Mouse (Mus musculus) WW6 (cell line): ENCODE measurements around the gene Itch.
A peak's percentile ranks its signal among the peaks of the same experiment; 100 is the strongest.
"Not testable (repeated sequence)": the region's sequence is repeated elsewhere in the genome, so short reads cannot be mapped to it uniquely, and the experiment has no call there.

ENCODE experiments used
- DNase-seq: peaks from one replicate; pipeline ENCODE4 v3.0.0-alpha.2; 2013; ENCODE audit warnings: low read depth, low spot score

Itch gene

DNA sequence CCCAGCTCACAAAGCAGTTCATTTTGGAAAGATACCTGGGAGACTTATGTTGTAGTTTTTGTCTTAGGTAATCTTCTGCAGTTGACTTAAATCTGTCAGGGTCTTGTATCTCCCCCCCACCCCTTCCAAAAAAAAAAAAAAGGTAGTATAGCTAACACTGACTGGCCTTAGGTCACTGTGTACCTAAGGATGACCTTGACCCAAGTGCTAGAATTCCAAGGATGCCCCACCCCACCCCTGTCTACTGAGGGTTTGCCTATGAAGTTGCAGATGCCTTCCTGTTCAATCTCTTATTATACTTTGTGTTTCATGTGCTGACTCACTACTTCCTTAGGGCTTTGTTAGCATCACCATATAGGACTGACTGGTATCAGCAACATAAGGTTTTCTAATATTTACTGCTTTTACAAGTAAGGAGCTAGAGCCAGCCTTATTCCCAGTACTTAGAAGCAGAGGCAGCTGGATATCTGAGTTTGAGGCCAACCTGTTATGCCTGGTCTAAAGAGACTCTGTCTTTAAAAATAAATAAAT lies 8.8 kb downstream of the Itch start:
- no peak for DNase-seq

DNA sequence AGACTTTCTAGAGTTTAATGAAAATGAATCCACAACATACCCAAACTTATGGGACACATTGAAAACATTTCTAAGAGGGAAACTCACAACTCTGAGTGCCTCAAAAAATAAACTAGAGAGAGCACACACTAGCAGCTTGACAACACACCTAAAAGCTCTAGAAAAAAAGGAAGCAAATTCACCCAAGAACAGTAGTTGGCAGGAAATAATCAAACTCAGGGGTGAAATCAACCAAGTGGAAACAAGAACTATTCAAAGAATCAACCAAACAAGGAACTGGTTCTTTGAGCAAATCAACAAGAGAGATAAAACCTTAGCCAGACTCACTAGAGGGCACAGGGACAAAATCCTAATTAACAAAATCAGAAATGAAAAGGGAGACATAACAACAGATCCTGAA lies 16.0 kb downstream of the Itch start:
- DNase-seq, result not testable (repeated sequence)

DNA sequence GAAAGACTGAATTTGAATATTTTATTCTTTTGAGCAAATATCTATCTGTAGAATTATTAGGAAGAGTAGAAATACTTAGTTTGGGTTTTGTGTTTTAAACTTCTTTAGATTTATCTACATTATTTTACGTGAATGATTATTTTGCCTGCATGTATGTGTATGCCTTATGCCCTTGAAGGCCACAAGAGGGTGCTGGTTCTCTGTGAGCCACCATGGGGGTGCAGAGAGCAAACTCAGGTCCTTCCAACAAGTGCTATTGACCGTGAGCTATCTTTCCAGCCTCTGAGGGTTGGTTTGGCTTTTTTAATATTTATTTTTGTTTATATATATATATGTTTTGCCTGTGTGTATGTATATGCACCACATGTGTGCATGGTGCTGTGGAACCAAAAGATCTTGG lies 74.1 kb downstream of the Itch start:
- no peak for DNase-seq

DNA sequence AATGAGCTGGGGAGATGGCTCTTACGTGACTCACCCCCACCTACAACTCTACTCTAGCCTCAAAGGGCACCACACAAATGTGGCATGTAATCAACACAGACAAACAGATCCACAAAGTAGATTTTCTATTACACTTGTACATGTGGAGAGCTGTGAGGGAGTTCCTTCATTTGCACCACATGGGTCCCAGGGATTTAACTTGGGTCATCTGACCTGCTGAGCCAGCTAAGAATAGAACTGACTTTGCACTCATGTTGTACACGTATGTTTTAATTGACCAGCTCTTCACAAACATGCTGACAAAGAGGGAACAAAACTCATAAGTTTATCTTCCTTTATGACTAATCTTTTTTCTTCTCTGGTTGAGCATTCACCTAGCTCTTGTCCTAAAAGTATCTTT lies 89.8 kb downstream of the Itch start:
- DNase-seq, result no peak

DNA sequence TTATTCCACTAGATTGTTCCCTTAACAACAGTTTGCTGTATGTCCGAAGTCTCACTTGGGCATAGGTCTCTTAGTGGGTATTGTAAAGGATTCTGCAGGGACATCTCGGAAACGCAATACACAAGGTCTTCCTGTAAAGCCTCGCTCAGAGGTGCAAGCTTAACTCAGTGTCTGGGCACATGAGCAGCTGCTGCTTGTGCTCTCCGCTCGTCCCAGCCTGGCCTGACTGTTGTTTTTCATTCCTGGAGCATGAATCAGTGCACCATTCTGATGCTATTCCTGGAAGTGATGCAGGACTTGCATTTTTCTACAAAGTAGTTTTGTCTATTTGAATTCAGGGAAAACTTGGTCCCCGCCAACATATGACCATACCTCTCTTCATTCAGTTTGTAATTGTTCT lies 91.4 kb downstream of the Itch start:
- no peak for DNase-seq

DNA sequence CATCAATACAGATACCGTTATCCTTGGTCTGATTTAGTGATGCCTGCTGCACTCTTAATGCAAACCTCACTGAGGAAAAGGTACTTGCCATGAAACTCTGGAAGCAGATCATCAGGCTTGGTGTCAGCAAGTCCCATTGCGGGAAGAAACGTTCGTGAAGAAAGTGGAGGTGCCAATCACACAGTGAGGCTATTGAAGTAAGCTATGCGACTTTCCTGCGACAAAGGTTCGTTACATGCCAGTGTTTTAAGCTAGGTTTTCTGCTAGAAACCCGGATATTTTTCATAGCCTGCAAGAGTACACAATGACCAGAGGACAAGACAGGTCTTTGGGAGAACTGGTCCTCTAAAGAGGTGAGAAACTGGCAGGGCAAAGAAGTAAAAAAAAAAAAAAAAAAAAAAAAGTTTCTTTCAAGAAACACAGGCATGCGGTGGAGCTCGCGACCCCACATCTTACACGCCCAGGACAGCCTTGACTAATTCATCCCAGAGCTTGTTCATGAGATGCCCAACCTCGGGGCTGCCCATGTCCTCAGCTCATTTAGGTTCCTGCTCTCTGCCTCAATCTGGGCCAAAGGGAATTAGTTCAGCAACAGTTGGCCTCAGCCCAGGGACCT lies 102.5 kb downstream of the Itch start:
- no peak for DNase-seq

DNA sequence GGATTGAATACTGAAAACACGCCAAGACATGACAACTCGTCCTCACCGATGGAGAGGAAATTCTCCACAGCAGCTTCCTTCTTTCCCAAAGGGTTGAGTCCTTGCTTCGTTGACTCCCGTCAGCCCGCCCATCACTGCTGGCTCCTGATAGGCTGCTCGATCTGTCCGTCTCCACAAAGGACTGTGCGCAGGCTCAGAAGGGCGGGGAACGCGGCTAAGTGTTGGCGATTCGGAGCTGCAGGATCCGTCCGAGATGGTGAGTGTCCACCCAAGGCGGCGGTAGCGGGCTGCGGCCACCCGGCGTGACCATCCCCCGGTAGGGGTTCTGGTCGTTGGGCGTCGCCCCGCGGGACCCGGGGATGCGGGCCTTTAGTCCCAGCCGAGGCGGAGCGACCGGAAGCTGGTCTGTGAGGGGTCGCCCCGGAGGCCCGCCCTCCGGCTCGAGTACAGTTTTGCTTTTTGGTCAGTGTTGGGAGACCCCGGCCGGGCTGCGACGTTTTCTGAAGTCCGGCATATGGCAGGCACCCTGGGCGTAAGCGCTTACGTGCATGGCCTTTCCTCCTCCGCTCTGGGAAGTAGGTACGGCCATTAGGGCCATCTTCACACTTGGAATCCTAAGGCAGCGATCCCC lies 103.2 kb downstream of the Itch start, which contains the start of gene Dynlrb1:
Gene Dynlrb1, plus strand, starts transcription at position 172 of the 631 bp plus-strand sequence.
- peak; percentile 78 for DNase-seq

DNA sequence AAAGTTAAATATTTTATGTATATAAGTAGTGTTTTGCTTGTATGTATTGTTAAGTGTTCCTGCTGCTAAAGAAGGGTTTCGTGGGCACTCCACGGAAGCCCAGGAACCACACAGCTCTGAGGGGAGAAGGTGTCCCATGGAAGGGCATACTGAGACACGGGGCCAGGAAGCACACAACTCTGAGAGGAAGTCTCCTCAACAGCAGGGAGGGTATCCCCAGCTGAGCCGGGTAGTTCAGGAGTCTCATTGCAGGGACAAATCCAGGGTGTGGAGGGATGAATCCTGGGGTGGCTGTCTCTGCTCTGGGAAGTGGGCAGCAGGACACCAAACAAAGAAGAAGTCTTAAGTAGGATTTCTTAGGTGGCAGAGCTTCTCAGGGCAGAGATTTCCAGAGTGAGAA lies 104.0 kb downstream of the Itch start:
- DNase-seq, result no peak

DNA sequence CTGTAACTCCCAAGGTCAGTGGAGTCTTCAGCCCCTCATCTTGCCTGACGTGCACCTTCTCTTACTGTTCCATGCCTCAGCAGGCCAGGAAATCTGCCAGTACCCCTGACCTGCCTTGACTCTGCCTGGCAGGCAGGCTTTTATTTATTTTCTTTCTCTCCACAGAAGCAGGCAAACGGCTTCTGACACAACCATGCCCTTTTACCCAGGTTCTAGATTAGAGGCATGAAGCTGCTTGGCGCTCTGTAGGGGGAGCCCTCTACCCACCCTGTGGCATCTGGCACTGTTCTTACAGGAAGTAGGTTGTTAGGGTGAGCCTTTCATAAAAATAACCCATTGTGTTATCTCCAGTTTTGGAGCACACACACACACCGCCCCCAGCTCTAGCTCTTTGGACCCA lies 107.6 kb downstream of the Itch start:
- DNase-seq, result no peak

DNA sequence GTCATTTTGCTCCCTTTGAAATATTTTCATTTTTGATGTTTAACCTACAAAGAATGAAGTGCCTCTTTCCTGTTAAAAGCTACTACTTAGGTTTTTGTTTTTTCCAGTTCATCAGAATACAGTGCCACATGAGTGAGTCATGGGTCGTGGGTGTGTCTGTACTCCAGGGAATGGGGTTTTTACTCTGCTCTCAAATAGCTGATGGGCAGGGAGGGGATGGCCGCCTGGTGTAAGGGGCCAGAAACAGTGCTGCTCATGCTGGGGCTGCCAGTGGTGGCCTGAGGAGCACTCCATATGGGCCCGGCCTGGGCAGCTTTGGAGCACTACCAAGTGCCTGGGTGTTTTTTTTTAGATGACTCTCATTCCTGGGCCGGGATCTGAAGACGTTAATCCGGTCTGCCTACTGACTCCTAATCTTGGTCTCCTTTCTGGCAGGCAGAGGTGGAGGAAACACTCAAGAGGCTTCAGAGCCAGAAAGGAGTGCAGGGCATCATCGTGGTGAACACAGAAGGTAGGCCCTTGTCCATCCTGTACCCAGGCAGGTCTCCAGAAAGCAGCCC lies 109.1 kb downstream of the Itch start:
- DNase-seq, result no peak

DNA sequence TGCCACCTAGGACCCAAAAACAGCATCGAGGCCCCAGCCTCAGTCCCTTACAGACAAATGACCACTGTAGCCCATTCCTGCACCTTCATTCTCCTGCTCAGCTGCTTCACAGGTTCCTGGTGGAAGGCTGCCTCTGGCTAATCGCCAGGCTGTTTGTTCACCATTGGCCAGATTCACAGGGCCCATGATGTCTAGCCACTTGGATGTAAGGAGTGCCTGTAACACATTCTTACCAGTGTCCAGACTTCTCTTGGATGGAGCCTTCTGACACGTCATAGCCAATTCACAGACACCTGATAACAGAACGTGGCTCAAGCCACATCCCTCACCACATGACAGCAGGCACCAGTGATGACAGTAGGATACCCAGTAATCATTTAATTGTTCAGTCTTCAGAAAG lies 112.9 kb downstream of the Itch start:
- DNase-seq, result no peak

DNA sequence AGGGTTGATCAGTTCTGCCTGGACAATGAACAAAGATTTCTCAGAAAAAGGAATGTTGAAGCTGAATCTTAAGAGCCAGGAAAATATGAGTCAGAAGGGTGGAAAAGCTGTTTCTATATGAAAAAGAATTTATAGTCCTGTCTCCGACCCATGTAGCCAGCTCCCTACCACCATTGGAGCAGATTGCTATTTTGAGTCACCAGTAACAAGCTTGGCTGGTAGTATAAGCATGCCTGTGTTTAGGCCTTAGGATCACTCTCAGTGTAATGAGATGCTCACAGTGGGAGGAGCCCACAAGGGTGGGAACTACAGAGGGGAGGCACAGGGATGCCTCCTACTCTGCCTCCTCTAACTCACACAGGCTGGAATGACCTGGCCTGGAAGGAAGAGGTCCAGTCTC lies 114.9 kb downstream of the Itch start:
- no peak for DNase-seq

DNA sequence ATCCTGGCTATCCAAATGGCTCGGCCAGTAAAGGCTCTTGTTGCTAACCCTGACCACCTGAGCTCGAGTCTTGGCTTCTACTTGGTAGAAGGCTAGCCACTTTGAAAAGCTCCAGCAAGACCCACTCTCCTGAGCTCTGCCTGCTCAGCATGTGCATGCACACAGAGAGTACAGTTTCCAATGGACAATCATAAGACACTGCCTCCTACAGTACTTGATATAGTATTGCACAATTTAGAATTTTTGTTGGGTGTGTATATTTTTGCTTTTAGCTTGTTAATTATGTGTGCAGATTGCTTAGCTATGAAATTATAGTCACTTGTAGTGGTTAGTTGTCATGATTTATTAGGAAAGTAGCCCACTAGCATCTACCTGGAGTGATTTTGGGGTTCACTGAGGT lies 115.4 kb downstream of the Itch start:
- DNase-seq, result no peak

DNA sequence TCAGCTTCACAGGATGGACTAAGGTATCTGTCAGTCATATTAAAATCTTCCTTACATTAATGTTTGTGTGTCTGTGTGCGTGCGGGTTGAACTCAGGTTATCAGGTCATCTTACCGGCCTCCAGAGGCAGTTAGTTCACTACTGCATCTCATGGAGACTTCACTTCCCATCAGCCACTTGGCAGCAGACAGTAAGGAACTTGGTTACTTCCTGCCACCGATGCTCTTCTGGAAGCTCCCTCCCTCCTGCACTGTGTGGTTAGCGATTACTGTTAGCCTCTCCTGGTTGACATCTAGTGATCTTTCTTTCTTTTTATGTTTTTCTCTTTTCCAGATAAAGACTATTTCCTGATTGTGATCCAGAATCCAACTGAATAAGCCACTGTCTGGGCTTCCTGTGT lies 116.3 kb downstream of the Itch start:
- DNase-seq, result no peak

DNA sequence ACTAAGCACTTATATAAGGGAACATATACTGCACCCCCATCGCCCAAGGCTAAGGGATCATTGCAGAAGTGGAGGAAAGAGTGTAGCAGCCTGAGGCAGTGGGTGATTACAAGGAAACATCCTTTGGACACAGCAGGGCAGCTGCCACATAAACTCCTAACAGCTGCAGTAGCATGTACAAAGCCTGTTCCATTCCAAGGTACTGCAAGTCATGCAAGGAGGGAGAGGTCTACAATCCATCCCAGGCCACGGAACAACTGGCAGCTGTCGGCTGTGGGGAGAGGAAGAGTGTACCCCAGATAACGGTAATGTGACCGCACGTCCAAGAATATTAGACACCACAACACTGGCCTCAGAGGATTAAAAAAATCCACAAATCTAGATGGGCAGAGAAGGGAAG lies 132.2 kb downstream of the Itch start:
- DNase-seq, result no peak

DNA sequence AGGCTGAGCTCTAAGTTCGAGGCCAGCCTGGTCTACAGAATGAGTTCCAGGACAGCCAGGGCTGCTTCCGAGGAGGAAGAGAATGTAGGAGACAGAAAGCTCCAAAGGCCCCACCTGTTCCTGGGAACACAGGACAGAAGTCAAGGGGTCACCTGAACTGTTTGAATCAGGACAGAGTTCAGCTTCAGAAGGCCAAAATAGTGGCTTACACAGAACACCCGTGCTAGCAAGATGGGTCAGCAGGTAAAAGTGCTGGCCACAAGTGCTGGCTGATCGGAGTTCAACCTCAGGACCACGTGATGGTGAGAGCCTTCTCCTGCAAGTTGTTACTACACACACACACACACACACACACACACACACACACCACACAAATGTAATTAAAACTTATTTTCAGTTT lies 133.6 kb downstream of the Itch start:
- no peak for DNase-seq

DNA sequence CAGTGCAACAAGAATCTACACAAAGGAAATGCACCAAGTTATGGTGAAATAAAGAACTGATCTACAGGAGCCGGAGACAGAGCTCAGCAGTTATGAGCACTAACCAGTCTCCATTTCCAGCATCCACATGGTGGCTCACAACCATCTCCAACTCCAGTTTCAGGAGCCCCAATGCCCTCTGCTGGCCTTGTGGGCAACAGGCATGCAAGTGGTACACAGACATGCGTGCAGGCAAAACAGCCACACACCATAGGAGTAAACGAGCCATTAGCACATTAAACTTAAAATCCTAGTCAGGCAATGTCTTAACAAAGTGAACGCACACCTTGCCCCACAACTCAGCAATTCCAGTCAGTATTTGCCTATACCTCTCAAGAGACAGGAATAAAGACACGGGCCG lies 138.6 kb downstream of the Itch start:
- no peak for DNase-seq

DNA sequence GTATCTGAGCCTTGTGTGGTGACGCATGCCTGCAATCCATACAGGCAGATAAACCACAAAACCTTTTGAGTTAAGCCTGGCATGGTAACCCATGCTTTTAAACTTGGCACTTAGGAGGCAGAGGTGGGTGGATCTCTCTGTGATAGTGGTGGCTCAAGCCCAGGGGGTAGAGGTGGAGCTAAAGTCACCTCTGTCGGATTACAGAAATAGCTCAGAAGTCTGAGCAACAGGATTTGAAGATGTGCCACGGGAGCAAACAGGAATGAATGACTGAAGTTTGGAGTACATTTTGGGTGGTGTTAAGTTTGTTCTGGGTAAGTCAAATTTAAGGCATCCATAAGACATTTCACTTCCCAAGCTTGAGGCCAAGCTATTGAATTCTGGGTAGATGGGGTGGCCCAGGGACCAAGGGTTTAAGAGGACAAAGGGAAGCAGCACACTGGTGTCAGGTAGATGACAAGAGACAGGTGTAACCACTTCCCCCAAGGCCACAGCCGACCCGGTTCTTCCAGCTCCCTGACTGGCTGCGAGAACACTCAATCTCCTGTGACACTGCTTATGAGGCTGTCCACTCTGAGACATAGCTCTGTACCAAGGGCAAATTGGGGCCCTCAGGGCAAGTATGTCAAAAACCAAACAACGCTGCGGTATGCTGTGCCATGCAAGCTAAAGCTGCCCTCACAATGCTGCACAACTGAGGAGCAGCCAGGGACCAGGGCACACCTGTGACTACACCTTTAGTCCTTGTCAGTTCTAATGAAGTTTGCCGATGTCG lies 139.3 kb downstream of the Itch start:
- DNase-seq, result no peak

DNA sequence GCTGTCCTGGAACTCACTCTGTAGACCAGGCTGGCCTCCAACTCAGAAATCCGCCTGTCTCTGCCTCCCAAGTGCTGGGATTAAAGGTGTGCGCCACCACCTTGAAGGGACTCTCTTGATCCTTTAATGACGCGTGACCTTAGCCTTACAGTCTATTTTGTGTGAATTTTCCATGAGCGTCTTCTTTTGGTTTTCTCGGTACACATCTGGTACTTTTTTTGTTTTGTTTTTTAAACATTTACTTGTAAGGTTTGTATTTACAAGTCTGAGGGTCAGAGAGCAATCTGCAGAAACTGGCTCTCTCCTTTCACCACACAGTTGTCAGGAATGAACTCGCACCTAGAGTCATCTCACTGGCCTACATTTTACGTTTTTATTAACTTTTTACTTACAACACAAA lies 140.3 kb downstream of the Itch start:
- DNase-seq, result no peak

DNA sequence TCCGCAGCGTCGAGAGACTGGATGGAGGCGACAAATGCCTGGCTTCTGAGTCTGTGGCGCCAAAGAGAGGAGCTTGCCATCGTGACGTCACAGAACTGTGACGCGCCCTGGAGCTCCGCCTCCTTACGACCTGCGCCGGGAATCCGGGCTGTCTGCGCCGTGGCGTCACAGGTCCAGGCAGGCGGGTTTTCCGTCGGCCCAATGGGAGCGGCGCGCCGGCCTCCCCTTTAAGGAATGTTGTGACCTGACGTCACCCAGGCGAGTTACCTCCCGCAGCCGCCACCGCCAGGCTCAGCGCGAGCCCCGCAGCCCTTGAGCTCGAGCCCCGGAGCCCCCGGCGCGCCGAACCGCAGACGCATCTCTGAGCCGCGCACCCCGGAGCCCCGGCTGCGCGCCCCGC lies 142.9 kb downstream of the Itch start, which contains the start of gene Map1lc3a:
Gene Map1lc3a, plus strand, starts transcription at position 103 of the 400 bp plus-strand sequence.
- peak; percentile 91 for DNase-seq
